9 mouse cellular contexts compared by ENCODE assay signal in genomic region chr9:56118091-56118490, GRCm38 (mm10). TPM values are rescaled to one million over a fixed set of nuclear protein-coding genes. Genes with fewer than 3 reads are reported as not detected.
DNase-seq lines count a peak whose midpoint lies in the region; ATAC-seq lines count a peak whose summit lies in the region.
"Had no signal": no experiment of that assay in that cellular context is flagged by ENCODE, and none has a peak within 500 bp of the region (broad histone marks: within the 10 kb centered on the region; RNA-seq: fewer than 3 reads in every experiment).

No protein-coding gene starts in this region.

- H3K4me1 ChIP-seq in kidney, embryonic 15.5 days, result peaks cover 20% of the 10 kb centered on the region
- H3K4me1 ChIP-seq in forebrain, embryonic 11.5 days (replicated peaks; ENCODE audit: control insufficient read depth, insufficient read depth, low read length), result peaks cover 3% of the 10 kb centered on the region
- H3K4me1 ChIP-seq in midbrain, embryonic 12.5 days, result peaks cover 13% of the 10 kb centered on the region

- intact Hi-C loops in heart, postnatal 14 days (cut with DNase I), result loop anchor here (2.0 to 5.0 kb wide), 5 partner anchors 43 to 454 kb away; no protein-coding TSS in a partner anchor

- no peak overlapping the region for H3K27ac ChIP-seq in kidney, embryonic 15.5 days
- no peak overlapping the region for H3K27ac ChIP-seq in forebrain, embryonic 11.5 days (ENCODE audit: low read depth, low read length)
- no peak overlapping the region for H3K27ac ChIP-seq in midbrain, embryonic 12.5 days (replicated peaks)
- H3K27ac ChIP-seq: heart, adult 2 months; lung, embryonic 15.5 days had no signal

- 86% methylated on average over 5 of the region's 5 CpGs for WGBS in kidney, embryonic 15.5 days
- WGBS in forebrain, embryonic 11.5 days, result 86% methylated on average over 5 of the region's 5 CpGs
- WGBS in midbrain, embryonic 12.5 days, result 86% methylated on average over 5 of the region's 5 CpGs

- no peaks in the 10 kb centered on the region for H3K36me3 ChIP-seq in kidney, embryonic 15.5 days
- no peaks in the 10 kb centered on the region for H3K36me3 ChIP-seq in forebrain, embryonic 11.5 days (ENCODE audit: control insufficient read depth, insufficient read depth, low read length)
- no peaks in the 10 kb centered on the region for H3K36me3 ChIP-seq in midbrain, embryonic 12.5 days
- H3K36me3 ChIP-seq: lung, embryonic 15.5 days had no signal

- no peaks in the 10 kb centered on the region for H3K9me3 ChIP-seq in kidney, embryonic 15.5 days (replicated peaks)
- no peaks in the 10 kb centered on the region for H3K9me3 ChIP-seq in forebrain, embryonic 11.5 days (ENCODE audit: control insufficient read depth, low read length)
- H3K9me3 ChIP-seq in midbrain, embryonic 12.5 days, result no peaks in the 10 kb centered on the region
- H3K9me3 ChIP-seq: lung, embryonic 15.5 days had no signal

- no peak overlapping the region for H3K4me2 ChIP-seq in kidney, embryonic 15.5 days
- H3K4me2 ChIP-seq in forebrain, embryonic 11.5 days (ENCODE audit: low read depth, low read length, severe bottlenecking), result no peak overlapping the region
- H3K4me2 ChIP-seq in midbrain, embryonic 12.5 days (replicated peaks), result no peak overlapping the region

- ATAC-seq in kidney, embryonic 15.5 days (replicated peaks; ENCODE audit: low FRiP score), result peak; percentile 1; the same call in 1 of the 2 replicates
- 0 out of 2 replicates have a peak, but pooled peaks have one; percentile 6 for ATAC-seq in common myeloid progenitor, adult 5-6 weeks (replicated peaks; ENCODE audit: low read depth, poor library complexity, severe bottlenecking)
- ATAC-seq in forebrain, embryonic 11.5 days (replicated peaks; ENCODE audit: low FRiP score), result peak; percentile 24; the same call in 1 of the 2 replicates
- peak; percentile 1; the same call in 1 of the 2 replicates for ATAC-seq in midbrain, embryonic 12.5 days (ENCODE audit: low FRiP score, low read depth)

- H3K9ac ChIP-seq in kidney, embryonic 15.5 days, result no peak overlapping the region
- no peak overlapping the region for H3K9ac ChIP-seq in forebrain, embryonic 11.5 days (ENCODE audit: low read length)
- no peak overlapping the region for H3K9ac ChIP-seq in midbrain, embryonic 12.5 days (replicated peaks)
- H3K9ac ChIP-seq: lung, embryonic 15.5 days had no signal

- no peak for DNase-seq in kidney, postnatal 14 days
- no peak for DNase-seq in forebrain, embryonic 11.5 days (ENCODE audit: low spot score)
- DNase-seq in heart, postnatal 14 days, result no peak
- no peak for DNase-seq in ovary, adult 18-20 months (ENCODE audit: low spot score)

- no peaks in the 10 kb centered on the region for H3K27me3 ChIP-seq in kidney, embryonic 15.5 days
- no peaks in the 10 kb centered on the region for H3K27me3 ChIP-seq in forebrain, embryonic 11.5 days (ENCODE audit: control insufficient read depth, insufficient read depth, low read length)
- H3K27me3 ChIP-seq in midbrain, embryonic 12.5 days, result peaks cover 5% of the 10 kb centered on the region; the same call in 1 of the 2 replicates
- H3K27me3 ChIP-seq: lung, embryonic 15.5 days had no signal

- no peak overlapping the region for H3K4me3 ChIP-seq in kidney, embryonic 15.5 days (replicated peaks)
- H3K4me3 ChIP-seq in forebrain, embryonic 11.5 days (ENCODE audit: low read depth, low read length), result no peak overlapping the region
- H3K4me3 ChIP-seq in midbrain, embryonic 12.5 days, result no peak overlapping the region

RNA-seq across cellular contexts. Expression of gene Pstpip1, which starts 28.3 kb away (rescaled TPM):
- 1.1 and 1.4 TPM in 2 replicates for polyA plus RNA-seq in kidney, embryonic 15.5 days (2015; fragmentation: Nextera tagmentation; extraction: Ambion mirVana)
- 37.1 and 64.6 TPM in 2 replicates for total RNA-seq in common myeloid progenitor, adult 5-6 weeks (2017)
- polyA plus RNA-seq in forebrain, embryonic 11.5 days (2014; fragmentation: Nextera tagmentation; extraction: Ambion mirVana), result 0.40 and 0.69 TPM in 2 replicates
- polyA plus RNA-seq in midbrain, embryonic 12.5 days (2016; fragmentation: Nextera tagmentation; extraction: Ambion mirVana), result 0.75 and 0.94 TPM in 2 replicates
- total RNA-seq in heart, postnatal 14 days (2021), result 1 to 10 TPM; 1.1 to 3.2 TPM

RNA-seq across cellular contexts. Expression of gene Tspan3, which starts 47.2 kb away (rescaled TPM):
- polyA plus RNA-seq in kidney, embryonic 15.5 days (2015; fragmentation: Nextera tagmentation; extraction: Ambion mirVana), result 480 and 483 TPM in 2 replicates
- total RNA-seq in common myeloid progenitor, adult 5-6 weeks (2017), result 66.5 and 73.0 TPM in 2 replicates
- 519 and 560 TPM in 2 replicates for polyA plus RNA-seq in forebrain, embryonic 11.5 days (2014; fragmentation: Nextera tagmentation; extraction: Ambion mirVana)
- 513 and 534 TPM in 2 replicates for polyA plus RNA-seq in midbrain, embryonic 12.5 days (2016; fragmentation: Nextera tagmentation; extraction: Ambion mirVana)
- 100 to 1,000 TPM; 194 to 199 TPM for total RNA-seq in heart, postnatal 14 days (2021)
